Comparison of ENCODE assay signal across 8 mouse cellular contexts in the genomic region with DNA sequence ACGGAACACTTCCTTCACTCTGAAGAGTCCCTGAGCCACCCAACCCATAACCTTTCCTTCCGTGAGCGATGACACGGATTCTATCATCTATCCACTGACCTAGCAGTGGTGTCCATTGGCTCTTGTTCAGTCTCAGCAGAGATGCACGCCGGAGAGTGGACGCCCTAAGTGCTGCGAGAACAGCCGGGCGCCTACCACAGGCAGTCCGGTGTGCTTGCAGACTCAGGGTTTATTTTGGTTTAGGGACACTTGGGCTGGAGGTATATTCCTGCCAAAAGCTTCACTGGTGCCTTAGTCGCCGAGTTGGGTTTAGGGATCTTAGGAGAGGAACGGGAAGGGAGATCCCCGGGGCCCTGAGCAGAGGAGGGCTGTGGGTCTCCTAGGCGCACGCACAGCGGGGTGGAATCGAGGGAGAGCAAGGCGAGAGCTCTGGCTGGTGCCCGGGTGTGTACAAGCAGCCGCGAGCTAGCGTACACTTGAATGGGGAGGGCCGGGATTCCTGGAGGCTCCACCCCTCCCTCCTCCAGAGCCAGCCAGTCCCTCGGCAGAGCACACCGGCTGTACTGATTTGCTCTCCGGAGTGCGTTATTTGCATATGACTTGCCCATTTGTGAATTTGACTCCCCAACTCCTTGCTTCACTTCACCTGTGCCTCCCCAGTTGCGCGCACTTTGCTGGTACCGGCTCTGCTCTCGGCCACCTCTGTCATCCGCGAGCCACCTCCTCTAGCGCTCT.
DNase-seq lines count a peak whose midpoint lies in the region; ATAC-seq lines count a peak whose summit lies in the region.

No protein-coding gene starts in this region.

- H3K4me3 ChIP-seq in embryonic facial prominence, embryonic 10.5 days = peak overlapping the region; percentile 58

- peaks cover 33% of the 10 kb centered on the region for H3K4me1 ChIP-seq in embryonic facial prominence, embryonic 10.5 days

- peaks cover 3% of the 10 kb centered on the region; the same call in 1 of the 2 replicates for H3K9me3 ChIP-seq in embryonic facial prominence, embryonic 10.5 days

- ATAC-seq in granulocyte monocyte progenitor cell, adult 5-6 weeks (replicated peaks; ENCODE audit: poor library complexity, severe bottlenecking) = peak; percentile 83
- peak; percentile 89 for ATAC-seq in megakaryocyte progenitor cell, adult 5-6 weeks (replicated peaks; ENCODE audit: poor library complexity)
- ATAC-seq in erythroblast, adult 5-6 weeks (replicated peaks; ENCODE audit: low FRiP score, poor library complexity, severe bottlenecking) = no peak

- DNase-seq in adrenal gland, postnatal 36 days = peak; percentile 27 to 44
- peak; percentile 91 for DNase-seq in embryonic facial prominence, embryonic 10.5 days (ENCODE audit: low spot score)
- peak; percentile 35 for DNase-seq in kidney, adult 11 months
- peak; percentile 81 to 89 for DNase-seq in left cerebral cortex, postnatal 25 days (ENCODE audit: low spot score in 2 of 2)
- peak; percentile 83 for DNase-seq in right cerebral cortex, postnatal 25 days

- WGBS in embryonic facial prominence, embryonic 10.5 days = under 1% methylated on average over 36 of the region's 36 CpGs

- H3K27ac ChIP-seq in embryonic facial prominence, embryonic 10.5 days (replicated peaks) = peak overlapping the region; percentile 64

- H3K36me3 ChIP-seq in embryonic facial prominence, embryonic 10.5 days (replicated peaks) = no peaks in the 10 kb centered on the region

- intact Hi-C loops in left cerebral cortex, postnatal 25 days (cut with DNase I) = loop anchor here (10.0 kb wide), 1 partner anchor 323 kb away; no protein-coding TSS in a partner anchor

- peaks cover 36% of the 10 kb centered on the region for H3K27me3 ChIP-seq in embryonic facial prominence, embryonic 10.5 days (replicated peaks; ENCODE audit: low read depth, poor library complexity, severe bottlenecking)

Comparison
In these comparisons a context has a peak if more than half of its experiments do, and no peak if none do; other contexts are left out.
1. DNase-seq: peak in every context shown above with its lines; median percentile 91 in embryonic facial prominence, embryonic 10.5 days; 85 in left cerebral cortex, postnatal 25 days; 83 in right cerebral cortex, postnatal 25 days; 36 in adrenal gland, postnatal 36 days; 35 in kidney, adult 11 months.